Mouse (Mus musculus): ENCODE results near the gene Mib2.

Gene Mib2

GRCm38 (mm10) chr4:155611860-155612259 lies 57.1 kb downstream of the Mib2 start:
- no peak for DNase-seq

- DNase-seq, result no peak
These were observed 62.2 kb downstream of the Mib2 start for GRCm38 (mm10) chr4:155606825-155607224.

GRCm38 (mm10) chr4:155605132-155605531 lies 63.9 kb downstream of the Mib2 start:
- no peak for DNase-seq
